Mouse (Mus musculus) liver, embryonic 14.5 days (tissue): Measurements from ENCODE around the gene Phactr1.

Source experiments
- CTCF ChIP-seq: IDR thresholded peaks from 2 replicates; pipeline ENCODE4 v1.5.1; 2016; ENCODE audit warnings: antibody characterized with exemption, low read depth, control low read depth
- EP300 ChIP-seq: IDR thresholded peaks from 2 replicates; pipeline ENCODE4 v1.6.1; 2016; ENCODE audit warnings: antibody characterized with exemption, low read depth

GRCm38 (mm10) chr13:42818378-42818777 lies 138.0 kb downstream of the Phactr1 start:
- TF ChIP-seq CTCF, result peak; percentile 86
- no peak for TF ChIP-seq EP300
